Mouse (Mus musculus) effector memory CD4-positive, alpha-beta T cell, adult 7 months (primary cell): ENCODE data around the gene Pan3. TPM values are rescaled to one million over a fixed set of nuclear protein-coding genes. Genes with fewer than 3 reads are reported as not detected.

Experiments
- polyA plus RNA-seq: library from polyadenylated mRNA; unstranded; fragments of 100-300 nt; shearing (Covaris generic); gene quantifications from one replicate; pipeline ENCODE4 v1.2.1, GENCODE M21; 2017

Gene Pan3
- polyA plus RNA-seq = 50.6 TPM

DNA sequence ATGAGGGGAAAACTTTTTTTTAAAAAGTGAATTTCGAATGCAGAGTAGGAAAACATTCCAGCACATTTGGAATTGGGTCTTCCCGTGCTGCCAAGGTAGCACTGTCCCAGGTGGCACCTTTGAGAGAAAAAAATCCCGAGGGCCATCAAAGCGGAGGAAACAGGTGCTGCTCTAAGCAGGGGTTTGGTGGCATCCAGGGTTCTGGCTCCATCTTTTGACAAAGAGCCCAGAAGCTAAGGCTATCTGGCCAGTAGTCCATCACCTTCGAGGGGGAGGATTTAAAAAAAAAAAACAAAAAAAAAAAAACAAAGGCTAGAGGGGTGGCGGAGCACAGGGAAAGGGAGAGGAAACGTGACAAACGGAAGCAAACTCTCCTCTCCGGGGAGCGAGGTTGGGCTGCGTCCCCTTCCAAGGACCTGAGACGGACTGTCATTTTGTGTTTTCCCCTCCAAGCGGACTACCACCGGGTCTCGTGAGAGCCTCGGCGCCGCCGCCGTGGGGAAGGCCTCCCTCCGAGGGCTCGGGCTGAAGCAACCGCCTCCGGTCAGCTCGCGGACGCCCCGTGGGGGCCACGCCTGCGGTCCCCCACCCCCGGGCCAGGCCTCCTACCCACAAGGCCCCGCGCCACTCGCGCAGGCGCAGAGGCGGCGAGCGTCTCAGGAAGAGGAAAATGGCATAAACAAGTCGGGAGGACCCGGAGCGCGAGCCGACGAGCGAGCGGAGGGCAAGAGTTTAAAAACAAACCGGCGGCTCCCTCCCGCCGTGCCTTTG is at the start of gene Pan3:
Gene Pan3, plus strand, starts transcription at position 627 of the 771 bp plus-strand sequence.

DNA sequence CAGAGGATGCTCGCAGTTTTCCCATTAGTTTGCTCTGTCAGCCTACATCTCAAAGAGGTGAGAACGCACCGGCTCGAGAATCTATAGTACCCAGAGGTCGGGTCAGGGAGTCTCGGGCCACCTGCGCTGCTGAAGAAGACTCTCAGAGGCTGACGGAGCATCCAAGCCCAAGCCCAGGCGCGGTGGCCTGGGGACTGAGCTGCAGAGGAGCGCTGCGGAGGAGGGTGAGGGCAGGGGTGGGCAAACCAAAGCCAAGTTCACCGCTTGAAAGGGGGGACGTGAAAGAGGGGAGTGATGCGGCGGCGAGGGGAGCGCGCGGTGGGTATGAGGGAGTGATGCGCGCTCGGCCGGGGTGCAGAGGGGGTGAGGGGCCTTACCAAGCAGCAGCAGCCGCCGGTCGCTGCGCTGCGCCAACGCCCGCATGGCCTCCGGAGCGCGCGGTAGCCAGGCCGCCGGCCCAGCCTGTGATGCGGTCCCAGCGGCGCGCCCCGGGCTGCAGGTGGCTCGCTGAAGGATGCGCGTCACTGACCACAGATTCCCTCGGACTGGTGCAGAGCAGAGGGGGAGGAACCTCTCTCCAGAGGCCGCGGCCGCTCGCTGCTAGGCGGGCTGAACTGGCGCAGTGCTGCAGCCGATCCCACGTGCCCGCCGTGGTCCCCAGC is 30.0 kb upstream of the Pan3 start, which contains the start of gene Flt3:
Gene Flt3, minus strand, starts transcription at position 647 of the 662 bp plus-strand sequence.

Other genes starting within 250 kb of the Pan3 start
- gene Gsx1, start 241.5 kb upstream of the Pan3 start, polyA plus RNA-seq = not detected
- not detected for gene Pdx1, start 160.2 kb upstream of the Pan3 start, polyA plus RNA-seq
- not detected for gene Cdx2, start 122.9 kb upstream of the Pan3 start, polyA plus RNA-seq
- gene Urad, start 107.7 kb upstream of the Pan3 start, polyA plus RNA-seq = not detected
- gene Flt3, start 29.7 kb upstream of the Pan3 start, polyA plus RNA-seq = 0.16 TPM